Mouse (Mus musculus) testis, postnatal 10 days (tissue): Measurements from ENCODE around the gene Tmem274.

ENCODE experiments used
- DNase-seq: peaks from one replicate; pipeline ENCODE4 v3.0.0; 2021; ENCODE audit warnings: low spot score

The Tmem274 gene

GRCm38 (mm10) chr4:149525170-149525569, 48.0 kb downstream of the Tmem274 start:
- DNase-seq: no peak

DNA sequence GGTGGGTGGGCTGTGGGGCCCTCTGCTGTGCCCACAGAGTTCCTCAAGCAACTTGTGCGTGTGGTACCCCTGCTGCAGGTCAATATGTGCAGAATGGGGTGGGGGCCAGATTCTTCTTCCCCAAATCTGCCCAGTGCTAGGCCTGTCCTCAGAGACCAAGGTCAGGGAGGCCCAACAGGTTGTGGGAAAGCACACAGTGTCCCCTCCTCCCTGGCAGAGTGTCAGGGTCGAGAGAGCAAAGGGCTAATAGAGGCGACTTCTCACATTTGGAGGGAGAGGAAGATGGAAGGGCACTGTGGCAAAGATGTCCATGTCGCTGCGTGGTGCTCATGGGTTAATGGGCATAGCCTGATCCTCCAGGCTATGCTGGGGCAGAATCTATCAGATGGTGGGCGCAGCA, 48.6 kb downstream of the Tmem274 start:
- DNase-seq: no peak

- DNase-seq: no peak
Observed at GRCm38 (mm10) chr4:149526330-149526729, 49.2 kb downstream of the Tmem274 start.

DNA sequence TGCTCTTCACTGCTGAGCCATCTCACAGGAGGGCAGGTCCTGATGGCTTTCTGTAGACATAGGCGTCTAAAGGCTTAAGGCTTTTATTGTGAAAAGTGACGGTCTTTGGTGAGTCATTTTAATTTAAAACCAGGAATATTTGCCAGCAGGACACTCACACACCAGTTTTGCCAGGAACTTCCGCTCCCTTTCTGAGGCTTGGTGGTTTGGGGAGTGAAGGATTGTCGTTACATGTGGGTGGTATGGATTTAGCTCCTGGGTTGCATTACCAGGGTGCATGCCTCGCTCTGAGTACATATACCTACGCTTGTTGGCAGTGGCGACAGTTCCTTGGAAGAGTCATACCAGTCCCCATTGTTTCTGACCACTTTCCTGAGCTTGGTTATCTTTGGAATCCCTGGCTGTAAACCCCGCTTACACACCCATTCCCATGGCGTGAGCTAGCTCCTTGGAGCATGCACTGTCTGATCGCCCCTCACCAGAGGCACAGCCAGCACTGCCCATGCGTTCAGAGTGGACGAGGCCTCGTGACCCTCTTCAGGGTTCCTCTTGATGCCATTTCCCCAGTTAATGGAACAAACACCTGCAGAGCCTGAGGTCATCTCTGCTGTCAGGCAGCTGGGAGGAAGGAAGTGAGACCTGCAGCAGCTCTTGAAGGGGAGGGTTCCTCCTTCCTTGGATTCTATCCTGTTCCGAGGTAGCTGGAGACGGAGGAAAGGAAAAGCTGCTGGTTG, 50.6 kb downstream of the Tmem274 start:
- DNase-seq: no peak

GRCm38 (mm10) chr4:149529691-149530090, 52.5 kb downstream of the Tmem274 start:
- DNase-seq: no peak
